Mouse (Mus musculus) retina, postnatal 7 days (tissue): ENCODE measurements around the gene Xdh.

Experiments used
- DNase-seq: peaks from one replicate; pipeline ENCODE4 v3.0.0-alpha.2; 2012; ENCODE audit warnings: low read depth, low spot score

Xdh gene

GRCm38 (mm10) chr17:73942268-73942962 is 7.6 kb downstream of the Xdh start:
- no peak for DNase-seq

GRCm38 (mm10) chr17:73941816-73942215 is 8.2 kb downstream of the Xdh start:
- no peak for DNase-seq

- DNase-seq, result no peak
Measured at GRCm38 (mm10) chr17:73937073-73937472, 12.9 kb downstream of the Xdh start.

GRCm38 (mm10) chr17:73935163-73935562 is 14.8 kb downstream of the Xdh start:
- no peak for DNase-seq

- no peak for DNase-seq
Measured at GRCm38 (mm10) chr17:73934281-73934680, 15.7 kb downstream of the Xdh start.

GRCm38 (mm10) chr17:73933616-73934015 is 16.4 kb downstream of the Xdh start:
- DNase-seq, result no peak

GRCm38 (mm10) chr17:73932497-73933059 is 17.4 kb downstream of the Xdh start:
- no peak for DNase-seq

GRCm38 (mm10) chr17:73919520-73919919 is 30.5 kb downstream of the Xdh start:
- no peak for DNase-seq

- DNase-seq, result no peak
Measured at GRCm38 (mm10) chr17:73918944-73919381, 31.0 kb downstream of the Xdh start.

- DNase-seq, result no peak
Measured at GRCm38 (mm10) chr17:73918138-73918537, 31.9 kb downstream of the Xdh start.

GRCm38 (mm10) chr17:73917713-73918112 is 32.3 kb downstream of the Xdh start:
- no peak for DNase-seq

- no peak for DNase-seq
Measured at GRCm38 (mm10) chr17:73914730-73915129, 35.3 kb downstream of the Xdh start.

GRCm38 (mm10) chr17:73906076-73906475 is 43.9 kb downstream of the Xdh start:
- no peak for DNase-seq

GRCm38 (mm10) chr17:73905043-73905750 is 44.8 kb downstream of the Xdh start:
- DNase-seq, result no peak

- no peak for DNase-seq
Measured at GRCm38 (mm10) chr17:73903121-73903520, 46.9 kb downstream of the Xdh start.

GRCm38 (mm10) chr17:73902234-73902636 is 47.8 kb downstream of the Xdh start:
- DNase-seq, result no peak

- DNase-seq, result no peak
Measured at GRCm38 (mm10) chr17:73894399-73894798, 55.6 kb downstream of the Xdh start.

GRCm38 (mm10) chr17:73893822-73894221 is 56.2 kb downstream of the Xdh start:
- no peak for DNase-seq

GRCm38 (mm10) chr17:73893207-73893606 is 56.8 kb downstream of the Xdh start:
- no peak for DNase-seq

- DNase-seq, result no peak
Measured at GRCm38 (mm10) chr17:73891590-73891989, 58.4 kb downstream of the Xdh start.

- DNase-seq, result no peak
Measured at GRCm38 (mm10) chr17:73886071-73886785, 63.8 kb downstream of the Xdh start.

GRCm38 (mm10) chr17:73883332-73883731 is 66.7 kb downstream of the Xdh start:
- no peak for DNase-seq
